Mouse (Mus musculus) small intestine, adult 2 months (tissue): ENCODE measurements at regions not wholly inside any gene's neighbourhood (a gene's known extent, or its start where the extent isn't known, plus 50 kb on each side); places are given as distances from the start of the nearest gene placed in this dataset.

Experiments used
- H3K27ac ChIP-seq: fragments of 200-500 bp; 2 replicates; pipeline ENCODE4 v1.5.1; 2012; ENCODE audit warnings: low read depth, low read length, control low read depth, inconsistent platforms; ENCODE audit not compliant: insufficient read depth
- H3K27me3 ChIP-seq: fragments of 200-500 bp; 2 replicates; pipeline ENCODE4 v1.6.1; 2012; ENCODE audit warnings: mild to moderate bottlenecking, moderate library complexity, low read length, inconsistent platforms; ENCODE audit not compliant: control insufficient read depth, insufficient read depth
- H3K36me3 ChIP-seq: fragments of 200-500 bp; 2 replicates; pipeline ENCODE4 v1.6.1; 2012; ENCODE audit warnings: mild to moderate bottlenecking, low read length, control low read depth, inconsistent platforms; ENCODE audit not compliant: control insufficient read depth, insufficient read depth
- H3K4me1 ChIP-seq: fragments of 200-500 bp; 2 replicates; pipeline ENCODE4 v1.6.1; 2012; ENCODE audit warnings: low read length, inconsistent platforms, mixed read lengths; ENCODE audit not compliant: control insufficient read depth, insufficient read depth, insufficient read length
- H3K4me3 ChIP-seq: fragments of 200-500 bp; 2 replicates; pipeline ENCODE4 v1.5.1; 2012; ENCODE audit warnings: low read depth, mild to moderate bottlenecking, control low read depth, inconsistent platforms, low read length, moderate library complexity
- CTCF ChIP-seq: fragments of 200-500 bp; IDR thresholded peaks from 2 replicates; pipeline ENCODE4 v1.5.1; 2012; ENCODE audit warnings: low read depth, mild to moderate bottlenecking, control low read depth, inconsistent platforms, low read length, moderate library complexity, mixed read lengths; ENCODE audit not compliant: insufficient replicate concordance, insufficient read length; ENCODE audit errors: extremely low read depth
- POLR2A ChIP-seq: fragments of 200-500 bp; IDR thresholded peaks from 2 replicates; pipeline ENCODE4 v1.6.1; 2012; ENCODE audit warnings: low read depth, mild to moderate bottlenecking, control low read depth, inconsistent platforms, low read length, moderate library complexity
- WGBS: fragments of 180-500 bp; shearing (Covaris S2); methylation state at CpG from one replicate; pipeline ENCODE4 v1.1.7; 2018; 5-methylcytosine and 5-hydroxymethylcytosine counted together

- 41% methylated on average over 23 of the region's 23 CpGs for WGBS
- Histone ChIP-seq H3K4me3 (no peak overlapping the region), H3K4me1 (peaks cover 13% of the 10 kb centered on the region), H3K27me3 (no peaks in the 10 kb centered on the region), H3K36me3 (no peaks in the 10 kb centered on the region), H3K27ac (no peak overlapping the region)
- TF ChIP-seq POLR2A (no peak), CTCF (no peak)
Observed at GRCm38 (mm10) chr11:113132078-113133064, 350.3 kb downstream of the Sox9 start.

- H3K4me3 ChIP-seq = no peak overlapping the region
- peaks cover 15% of the 10 kb centered on the region for H3K4me1 ChIP-seq
- no peak overlapping the region for H3K27ac ChIP-seq
- WGBS = 77% methylated on average over 4 of the region's 4 CpGs
- TF ChIP-seq CTCF (no peak), POLR2A (no peak)
- H3K36me3 ChIP-seq = no peaks in the 10 kb centered on the region
- no peaks in the 10 kb centered on the region for H3K27me3 ChIP-seq
Observed at GRCm38 (mm10) chr11:113133407-113133806, 351.4 kb downstream of the Sox9 start.

GRCm38 (mm10) chr11:113135261-113135660 lies 353.2 kb downstream of the Sox9 start:
- Histone ChIP-seq H3K36me3 (no peaks in the 10 kb centered on the region), H3K27ac (no peak overlapping the region), H3K27me3 (no peaks in the 10 kb centered on the region), H3K4me3 (no peak overlapping the region), H3K4me1 (peaks cover 14% of the 10 kb centered on the region)
- TF ChIP-seq POLR2A (no peak), CTCF (no peak)
- 50% methylated on average over 5 of the region's 5 CpGs for WGBS

DNA sequence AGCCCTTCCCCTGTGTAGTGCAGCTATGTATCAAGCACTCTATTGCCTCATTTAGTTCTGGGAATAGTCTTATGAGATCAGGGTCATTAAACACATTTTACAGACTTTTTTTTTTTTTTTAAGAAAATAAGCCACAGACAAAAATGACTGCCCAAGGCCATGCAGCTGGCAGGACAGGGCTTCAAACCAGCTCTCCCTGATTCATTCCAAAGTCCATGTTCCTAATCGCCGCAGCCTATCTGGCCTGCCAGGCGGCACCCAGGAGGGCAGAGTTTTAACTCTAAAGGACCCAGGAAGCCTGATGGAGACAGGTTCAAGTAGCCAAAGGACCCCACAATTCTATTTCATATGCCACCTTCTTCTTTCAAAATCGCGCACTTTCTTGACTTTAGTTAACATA lies 356.4 kb downstream of the Sox9 start:
- Histone ChIP-seq H3K36me3 (no peaks in the 10 kb centered on the region), H3K27ac (no peak overlapping the region)

GRCm38 (mm10) chr11:113140595-113140994 lies 358.6 kb downstream of the Sox9 start:
- no peak overlapping the region for H3K27ac ChIP-seq
- no peak for TF ChIP-seq POLR2A
- no peak for TF ChIP-seq CTCF
- peaks cover 8% of the 10 kb centered on the region; the same call in 1 of the 2 replicates for H3K4me1 ChIP-seq
- no peaks in the 10 kb centered on the region for H3K36me3 ChIP-seq
- no peaks in the 10 kb centered on the region for H3K27me3 ChIP-seq
- no peak overlapping the region for H3K4me3 ChIP-seq
- WGBS = 77% methylated on average over 9 of the region's 9 CpGs

More for the DNA sequence above, 356.4 kb downstream of the Sox9 start:
- no peak overlapping the region for H3K4me3 ChIP-seq
- WGBS = 24% methylated on average over 5 of the region's 5 CpGs
- no peak for TF ChIP-seq CTCF
- no peak for TF ChIP-seq POLR2A
- H3K4me1 ChIP-seq = peaks cover 10% of the 10 kb centered on the region
- H3K27me3 ChIP-seq = no peaks in the 10 kb centered on the region

DNA sequence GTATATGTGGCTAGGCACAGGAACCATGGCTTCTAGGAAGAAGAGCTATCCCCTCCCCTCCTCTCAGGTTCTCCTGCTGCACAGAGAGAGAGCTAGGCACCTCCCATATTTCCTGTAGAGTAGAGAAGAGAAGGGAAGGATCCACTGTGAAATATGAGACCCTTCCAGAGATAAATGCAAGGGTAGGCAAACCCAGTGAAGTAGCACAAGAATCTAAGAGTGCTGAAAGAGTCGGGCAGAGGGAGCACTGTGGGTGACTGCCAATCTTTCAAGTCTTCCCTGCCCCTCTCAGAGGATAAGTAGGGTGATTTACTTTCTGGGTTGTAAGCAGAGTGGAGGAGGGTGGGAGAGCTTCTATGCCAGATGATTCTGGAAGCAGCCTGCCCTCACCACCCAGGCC lies 360.8 kb downstream of the Sox9 start:
- Histone ChIP-seq H3K27ac (no peak overlapping the region), H3K4me3 (no peak overlapping the region), H3K27me3 (no peaks in the 10 kb centered on the region), H3K36me3 (no peaks in the 10 kb centered on the region), H3K4me1 (peaks cover 15% of the 10 kb centered on the region)
- WGBS = 33% methylated on average over 1 of the region's 1 CpGs
- TF ChIP-seq CTCF (no peak), POLR2A (no peak)

- H3K27me3 ChIP-seq = no peaks in the 10 kb centered on the region
- peaks cover 17% of the 10 kb centered on the region for H3K4me1 ChIP-seq
- WGBS = 56% methylated on average over 14 of the region's 14 CpGs
- TF ChIP-seq POLR2A = no peak
- TF ChIP-seq CTCF = no peak
- no peak overlapping the region for H3K4me3 ChIP-seq
- H3K36me3 ChIP-seq = no peaks in the 10 kb centered on the region
- no peak overlapping the region for H3K27ac ChIP-seq
Observed at GRCm38 (mm10) chr11:113143839-113144627, 362.0 kb downstream of the Sox9 start.
